Mouse (Mus musculus) limb, embryonic 11.5 days (tissue): Measurements from ENCODE around the gene Pask. TPM values are rescaled to one million over a fixed set of nuclear protein-coding genes. Genes with fewer than 3 reads are reported as not detected.

Experiments used
- ATAC-seq: fragments of 200-750 bp; cut with Nextera tagmentation; 2 replicates; pipeline ENCODE4 v1.8.0; 2017; ENCODE audit warnings: low read depth; ENCODE audit not compliant: insufficient number of reproducible peaks, low FRiP score, low TSS enrichment
- DNase-seq: peaks from one replicate; pipeline ENCODE4 v3.0.0-alpha.2; 2015; ENCODE audit warnings: low spot score
- H3K27ac ChIP-seq: fragments of 300-500 bp; sonication (generic); replicated peaks from 2 replicates; pipeline ENCODE4 v1.5.1; 2014; ENCODE audit warnings: low read depth, mild to moderate bottlenecking, low read length
- H3K27me3 ChIP-seq: fragments of 300-500 bp; sonication (generic); 2 replicates; pipeline ENCODE4 v1.6.1; 2014; ENCODE audit warnings: mild to moderate bottlenecking, low read length, mixed read lengths; ENCODE audit not compliant: control insufficient read depth, insufficient read depth
- H3K36me3 ChIP-seq: fragments of 300-500 bp; sonication (generic); 2 replicates; pipeline ENCODE4 v1.6.1; 2014; ENCODE audit warnings: mild to moderate bottlenecking, low read length, moderate library complexity, mixed read lengths; ENCODE audit not compliant: control insufficient read depth, insufficient read depth
- H3K4me1 ChIP-seq: fragments of 300-500 bp; sonication (generic); 2 replicates; pipeline ENCODE4 v1.6.1; 2014; ENCODE audit warnings: low read length, mixed read lengths; ENCODE audit not compliant: control insufficient read depth, insufficient read depth
- H3K4me2 ChIP-seq: fragments of 300-500 bp; sonication (generic); 2 replicates; pipeline ENCODE4 v1.6.1; 2014; ENCODE audit warnings: low read depth, mild to moderate bottlenecking, moderate library complexity; ENCODE audit not compliant: severe bottlenecking
- H3K4me3 ChIP-seq: fragments of 300-500 bp; sonication (generic); 2 replicates; pipeline ENCODE4 v1.5.1; 2014; ENCODE audit warnings: low read depth, low read length
- H3K9ac ChIP-seq: fragments of 300-500 bp; sonication (generic); 2 replicates; pipeline ENCODE4 v1.6.1; 2014; ENCODE audit warnings: mild to moderate bottlenecking, low read length
- H3K9me3 ChIP-seq: fragments of 300-500 bp; sonication (generic); 2 replicates; pipeline ENCODE4 v1.6.1; 2016; ENCODE audit warnings: low read length; ENCODE audit not compliant: control insufficient read depth
- WGBS: fragments of 180-500 bp; shearing (Covaris S2); extraction: QIAGEN DNeasy Blood & Tissue Kit; methylation state at CpG from one replicate; pipeline ENCODE4 v1.1.7; 2014; 5-methylcytosine and 5-hydroxymethylcytosine counted together
- polyA plus RNA-seq: library from polyadenylated mRNA; unstranded; fragments of >200 nt; fragmentation: Nextera tagmentation; extraction: Ambion mirVana; gene quantifications from 2 replicates; pipeline ENCODE4 v1.2.1, GENCODE M21; 2014

Pask gene
- polyA plus RNA-seq, result 23.3 and 29.0 TPM in 2 replicates

- H3K36me3 ChIP-seq, result peaks cover 6% of the 10 kb centered on the region
- peak; percentile 100 for DNase-seq
- WGBS, result under 1% methylated on average over 63 of the region's 63 CpGs
- 0 out of 2 replicates have a peak within 1 kb of the TSS, but pooled peaks have one; percentile 25 for H3K27ac ChIP-seq
- H3K4me2 ChIP-seq, result peak within 1 kb of the TSS; percentile 79
- peak within 1 kb of the TSS; percentile 86 for H3K9ac ChIP-seq
- H3K9me3 ChIP-seq, result no peaks in the 10 kb centered on the region
- H3K4me3 ChIP-seq, result peak within 1 kb of the TSS; percentile 91
- peak; percentile 93 for ATAC-seq
- peaks cover 8% of the 10 kb centered on the region; the same call in 1 of the 2 replicates for H3K4me1 ChIP-seq
- no peaks in the 10 kb centered on the region for H3K27me3 ChIP-seq
These were observed at the start of gene Pask, which contains the start of gene Ppp1r7 for GRCm38 (mm10) chr1:93342648-93343503. Pask (minus strand) TSS chr1:93343482. Ppp1r7 (plus strand) TSS chr1:93342854.

GRCm38 (mm10) chr1:93388906-93389305 is 45.6 kb upstream of the Pask start:
- no peak for ATAC-seq
- H3K9me3 ChIP-seq, result no peaks in the 10 kb centered on the region
- WGBS, result 64% methylated on average over 2 of the region's 2 CpGs

GRCm38 (mm10) chr1:93387198-93387597 is 43.9 kb upstream of the Pask start:
- ATAC-seq, result no peak
- no peak overlapping the region for H3K4me2 ChIP-seq
- H3K27me3 ChIP-seq, result no peaks in the 10 kb centered on the region
- no peaks in the 10 kb centered on the region for H3K4me1 ChIP-seq
- DNase-seq, result no peak
- WGBS, result 33% methylated on average over 2 of the region's 2 CpGs
- H3K4me3 ChIP-seq, result no peak overlapping the region
- H3K36me3 ChIP-seq, result no peaks in the 10 kb centered on the region
- H3K9ac ChIP-seq, result no peak overlapping the region
- H3K27ac ChIP-seq, result no peak overlapping the region
- H3K9me3 ChIP-seq, result no peaks in the 10 kb centered on the region

More at GRCm38 (mm10) chr1:93388906-93389305, 45.6 kb upstream of the Pask start:
- no peak overlapping the region for H3K4me3 ChIP-seq
- no peak for DNase-seq
- H3K27ac ChIP-seq, result no peak overlapping the region
- no peaks in the 10 kb centered on the region for H3K27me3 ChIP-seq
- no peak overlapping the region for H3K4me2 ChIP-seq
- no peaks in the 10 kb centered on the region for H3K4me1 ChIP-seq
- no peak overlapping the region for H3K9ac ChIP-seq
- no peaks in the 10 kb centered on the region for H3K36me3 ChIP-seq

GRCm38 (mm10) chr1:93379117-93379516 is 35.8 kb upstream of the Pask start:
- H3K4me3 ChIP-seq, result no peak overlapping the region
- H3K4me1 ChIP-seq, result no peaks in the 10 kb centered on the region
- WGBS, result 73% methylated on average over 5 of the region's 5 CpGs
- no peaks in the 10 kb centered on the region for H3K9me3 ChIP-seq
- H3K9ac ChIP-seq, result no peak overlapping the region
- no peak overlapping the region for H3K27ac ChIP-seq
- no peak for DNase-seq
- no peaks in the 10 kb centered on the region for H3K27me3 ChIP-seq
- no peaks in the 10 kb centered on the region for H3K36me3 ChIP-seq
- no peak overlapping the region for H3K4me2 ChIP-seq
- ATAC-seq, result no peak

GRCm38 (mm10) chr1:93377307-93377706 is 34.0 kb upstream of the Pask start:
- 75% methylated on average over 5 of the region's 5 CpGs for WGBS
- Histone ChIP-seq H3K4me2 (no peak overlapping the region), H3K4me3 (no peak overlapping the region), H3K9me3 (no peaks in the 10 kb centered on the region), H3K9ac (no peak overlapping the region), H3K27ac (no peak overlapping the region), H3K4me1 (no peaks in the 10 kb centered on the region), H3K27me3 (no peaks in the 10 kb centered on the region), H3K36me3 (no peaks in the 10 kb centered on the region)
- DNase-seq (no peak), ATAC-seq (no peak)

- ATAC-seq (no peak), DNase-seq (no peak)
- Histone ChIP-seq H3K4me3 (no peak within 1 kb of the TSS), H3K36me3 (no peaks in the 10 kb centered on the region), H3K27ac (no peak within 1 kb of the TSS), H3K4me2 (no peak within 1 kb of the TSS), H3K9me3 (no peaks in the 10 kb centered on the region), H3K27me3 (no peaks in the 10 kb centered on the region), H3K9ac (no peak within 1 kb of the TSS), H3K4me1 (no peaks in the 10 kb centered on the region)
- 75% methylated on average over 4 of the region's 4 CpGs for WGBS
These were observed 30.4 kb upstream of the Pask start, which contains the start of gene Ano7 for GRCm38 (mm10) chr1:93373665-93374064. Ano7 (plus strand) TSS chr1:93373930.

GRCm38 (mm10) chr1:93365641-93366040 is 22.4 kb upstream of the Pask start:
- H3K27me3 ChIP-seq, result no peaks in the 10 kb centered on the region
- peaks cover 16% of the 10 kb centered on the region for H3K36me3 ChIP-seq
- no peak for DNase-seq
- H3K4me1 ChIP-seq, result no peaks in the 10 kb centered on the region
- no peak overlapping the region for H3K27ac ChIP-seq
- H3K9me3 ChIP-seq, result no peaks in the 10 kb centered on the region
- H3K4me3 ChIP-seq, result no peak overlapping the region
- WGBS, result 93% methylated on average over 6 of the region's 6 CpGs
- H3K9ac ChIP-seq, result no peak overlapping the region
- H3K4me2 ChIP-seq, result no peak overlapping the region
- no peak for ATAC-seq

GRCm38 (mm10) chr1:93362661-93363060 is 19.4 kb upstream of the Pask start:
- DNase-seq (no peak), ATAC-seq (no peak)
- Histone ChIP-seq H3K4me1 (no peaks in the 10 kb centered on the region), H3K36me3 (peaks cover 20% of the 10 kb centered on the region), H3K4me3 (no peak overlapping the region), H3K9ac (no peak overlapping the region), H3K27ac (no peak overlapping the region), H3K27me3 (no peaks in the 10 kb centered on the region), H3K4me2 (no peak overlapping the region), H3K9me3 (no peaks in the 10 kb centered on the region)
- 84% methylated on average over 4 of the region's 4 CpGs for WGBS
